Mouse (Mus musculus): Measurements from ENCODE around the gene Hcfc1r1.
A peak's percentile ranks its signal among the peaks of the same experiment; 100 is the strongest.

Hcfc1r1 gene

DNA sequence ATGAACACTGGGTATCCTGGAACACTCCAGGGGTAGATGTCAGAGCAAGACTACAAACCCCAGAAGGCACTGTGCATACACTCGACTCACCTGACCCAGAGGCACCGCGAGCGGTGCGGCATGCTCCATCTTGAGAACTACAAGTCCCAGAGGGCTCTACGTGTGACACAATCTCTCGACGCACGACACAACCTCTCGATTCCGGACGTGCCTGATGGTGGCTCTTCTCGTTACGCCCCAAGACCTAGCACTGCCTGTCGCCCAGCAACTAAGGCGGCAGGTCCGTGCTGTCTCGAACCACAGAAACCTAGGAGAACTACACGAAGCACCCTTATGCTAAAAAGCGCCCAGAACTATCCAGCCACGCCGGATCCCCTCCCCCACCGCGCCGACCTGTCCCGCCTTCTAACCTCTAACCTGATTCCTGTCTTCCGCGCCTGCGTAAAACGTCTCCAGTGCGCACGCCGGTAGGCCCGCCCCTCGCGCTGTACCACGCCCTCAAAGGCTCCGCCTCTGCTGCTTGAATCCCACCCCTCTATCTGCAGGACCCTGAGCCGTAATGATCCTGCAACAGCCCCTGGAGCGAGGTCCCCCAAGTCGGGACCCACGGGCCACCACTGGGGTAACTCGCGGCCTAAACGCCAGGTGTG, at the start of gene Hcfc1r1, which contains the start of gene Thoc6:
Hcfc1r1 (plus strand) TSS at position 173 of the 650 bp plus-strand sequence.
Thoc6 (minus strand) TSS at position 459 of the 650 bp plus-strand sequence.
- DNase-seq (ENCODE audit: low read depth, low spot score) = peak; percentile 99

DNA sequence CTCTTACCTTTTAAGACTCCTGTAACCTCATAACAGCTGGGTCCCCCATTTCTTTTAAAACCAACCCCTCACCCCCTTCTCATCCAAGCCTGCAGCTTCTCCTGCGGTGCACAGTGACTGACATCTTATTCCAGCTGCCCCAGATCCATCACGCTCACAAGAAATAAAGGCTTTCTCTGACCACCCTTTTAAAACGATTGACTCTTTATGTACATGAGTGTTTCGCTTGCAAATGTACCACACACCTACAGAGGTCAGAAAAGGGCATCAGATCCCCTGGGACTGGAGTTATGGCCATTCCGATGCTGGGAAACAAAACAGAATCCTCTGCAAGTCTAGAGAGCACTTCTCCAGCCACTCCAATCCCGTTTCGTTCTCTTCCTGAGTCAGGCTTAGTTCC, 45.6 kb upstream of the Hcfc1r1 start:
- DNase-seq (ENCODE audit: low read depth, low spot score) = no peak

DNA sequence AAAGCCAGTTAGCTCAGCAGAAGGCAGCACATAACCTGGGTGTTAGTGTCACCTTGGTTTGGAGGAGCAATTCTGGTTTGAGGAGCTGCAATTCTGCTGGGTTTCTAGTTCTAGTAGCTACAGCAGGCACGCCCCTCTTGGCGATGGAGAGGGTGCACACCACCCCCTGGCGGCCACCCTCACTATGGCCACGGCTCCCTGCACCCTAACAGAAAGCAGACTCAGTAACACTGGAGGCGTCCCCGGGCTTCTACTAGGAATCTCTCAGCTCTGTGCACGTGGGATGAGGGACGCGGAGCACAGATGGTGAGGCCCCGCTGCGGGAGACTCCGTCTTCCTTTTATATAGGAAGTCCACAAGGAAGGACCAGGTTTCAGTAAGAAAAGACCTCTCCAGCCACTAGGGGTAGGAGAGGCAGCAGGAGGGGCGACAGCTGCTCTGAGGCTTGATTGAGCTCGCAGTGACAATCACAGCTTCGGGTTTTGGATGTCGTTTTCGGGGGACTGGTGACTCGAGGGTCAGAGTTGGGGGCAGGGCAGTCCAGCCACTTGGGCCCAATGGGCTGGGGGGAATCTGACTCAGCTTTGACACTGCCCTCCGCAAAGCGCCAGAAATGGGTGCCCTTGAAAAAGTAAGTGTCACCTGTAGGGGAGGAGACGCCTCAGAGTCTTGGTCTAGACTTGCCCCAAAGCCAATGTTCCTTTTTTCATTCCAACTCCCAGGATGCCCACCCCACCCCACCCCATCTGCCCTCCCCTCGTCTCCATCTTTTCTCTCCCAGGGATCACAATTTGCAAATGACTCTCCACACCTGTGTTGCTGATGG, 43.0 kb upstream of the Hcfc1r1 start:
- peak; percentile 70 for DNase-seq (ENCODE audit: low read depth, low spot score)

DNA sequence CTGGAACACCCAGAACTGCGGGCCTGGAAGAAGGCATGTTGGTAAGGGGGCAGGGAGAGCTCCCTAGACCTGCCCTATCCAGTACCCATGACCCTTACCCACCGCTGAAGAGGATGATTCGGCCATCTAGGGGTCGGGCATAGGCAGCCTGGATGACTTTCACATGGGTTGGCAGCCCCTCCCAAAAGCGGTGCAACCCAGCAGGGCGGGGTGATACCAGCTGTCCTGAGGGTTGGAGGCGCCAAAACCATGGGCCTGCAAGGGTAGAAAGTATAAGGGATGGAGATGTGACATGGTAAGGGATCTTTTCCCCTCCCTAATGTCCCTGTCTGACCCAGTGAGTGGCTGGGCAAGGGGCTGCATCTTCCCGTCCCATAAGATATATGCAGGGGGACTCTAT, 42.2 kb upstream of the Hcfc1r1 start:
- DNase-seq (ENCODE audit: low read depth, low spot score) = no peak

DNA sequence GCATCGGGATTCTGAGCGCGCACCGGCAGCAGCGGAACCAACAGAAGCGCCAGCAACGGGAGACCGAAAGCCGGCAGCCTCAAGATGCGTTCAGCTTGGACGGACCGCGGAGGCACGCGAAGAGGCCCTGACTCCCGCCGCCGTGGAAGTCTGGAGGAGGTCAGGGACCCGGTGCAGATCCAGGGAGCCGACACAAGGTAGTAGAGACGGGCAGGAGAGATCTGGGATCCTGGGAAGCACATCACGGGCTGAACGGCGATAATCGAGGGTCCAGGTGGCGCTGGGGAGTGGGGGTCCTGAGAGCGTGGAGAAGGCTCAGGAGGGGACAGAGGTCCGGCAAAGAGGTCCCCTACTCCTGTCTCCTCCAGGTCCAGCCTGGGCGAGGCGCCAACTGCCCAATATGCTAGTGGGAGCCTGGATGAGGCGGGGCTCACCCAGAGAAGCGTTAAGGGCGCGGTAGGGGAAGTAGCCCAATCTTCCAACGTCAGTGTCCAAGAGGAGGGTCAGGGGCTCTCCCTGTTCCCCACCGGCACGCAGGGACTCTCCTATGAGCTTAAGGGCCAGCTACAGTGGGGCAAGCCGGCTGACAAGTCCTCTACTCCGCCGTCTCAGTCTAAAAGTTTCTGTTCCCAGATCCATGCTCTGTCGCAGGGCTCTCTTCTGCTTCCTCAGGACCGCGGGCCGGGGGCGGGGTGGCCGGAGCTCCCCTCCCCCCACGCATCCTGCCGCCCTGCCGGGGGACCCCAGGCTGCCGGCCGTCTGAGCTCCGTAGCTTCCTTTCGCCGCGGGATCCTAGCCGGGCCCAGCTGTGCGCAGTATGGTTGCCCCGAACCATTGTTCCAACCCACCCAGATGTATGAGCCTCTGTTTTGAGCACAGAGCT, 28.5 kb upstream of the Hcfc1r1 start, which contains the start of gene Mmp25:
Mmp25 (minus strand) TSS at position 665 of the 883 bp plus-strand sequence.
- DNase-seq (ENCODE audit: low read depth, low spot score) = no peak

DNA sequence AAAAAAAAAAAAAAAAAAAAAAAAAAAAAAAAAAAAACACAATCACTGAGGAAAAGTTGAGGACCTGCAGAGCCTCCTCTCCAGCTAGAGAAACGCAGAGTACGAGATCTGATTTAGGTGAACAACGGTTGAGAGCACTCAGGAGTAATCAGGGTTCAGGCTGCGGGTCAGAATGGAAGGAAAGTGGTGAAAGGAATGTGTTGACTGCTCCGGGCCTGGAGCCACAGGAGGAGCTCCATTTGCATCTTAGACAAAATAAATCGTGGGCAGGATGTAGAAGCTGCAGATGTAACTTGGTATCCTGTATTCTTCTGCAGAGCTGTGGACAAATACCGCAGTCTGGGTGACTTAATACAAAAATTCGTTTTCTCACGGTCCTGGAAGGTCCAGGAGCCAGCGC, 27.5 kb upstream of the Hcfc1r1 start:
- DNase-seq (ENCODE audit: low read depth, low spot score) = no peak

DNA sequence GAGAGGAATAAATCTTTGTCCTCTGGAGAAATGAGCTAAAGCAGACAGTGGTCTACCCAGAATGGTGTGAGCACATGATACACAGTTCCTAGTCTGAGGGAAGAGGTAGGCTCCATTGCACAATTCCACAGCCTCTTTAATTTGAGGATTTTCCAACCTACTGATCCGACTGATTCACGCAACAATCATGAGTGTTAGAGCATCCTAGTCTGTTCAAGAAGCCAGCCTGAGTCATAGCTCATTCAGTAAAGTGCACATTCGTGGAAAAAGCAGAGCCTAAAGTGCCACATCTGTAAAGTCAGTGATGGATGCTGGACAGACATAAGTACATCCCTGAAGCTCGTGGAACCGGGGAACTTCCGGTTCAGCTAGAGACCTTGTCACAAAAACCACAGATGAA, 22.0 kb upstream of the Hcfc1r1 start:
- no peak for DNase-seq (ENCODE audit: low read depth, low spot score)

DNA sequence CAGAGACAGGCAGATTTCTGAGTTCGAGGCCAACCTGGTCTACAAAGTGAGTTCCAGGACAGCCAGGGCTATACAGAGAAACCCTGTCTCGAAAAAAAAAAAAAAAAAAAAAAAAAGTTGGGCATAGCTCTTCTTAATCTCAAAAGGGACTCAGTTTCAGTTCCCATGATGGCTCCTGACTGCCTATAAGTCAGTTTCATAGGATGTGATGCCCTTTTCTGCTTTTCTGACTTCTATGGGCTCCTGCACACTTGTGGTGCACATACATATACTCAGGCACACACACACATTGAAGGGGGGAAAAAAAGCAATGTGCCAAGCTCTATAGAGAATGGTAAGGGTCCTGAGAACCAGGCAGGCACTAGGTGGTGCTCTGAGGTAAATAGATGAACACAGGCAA, 20.1 kb upstream of the Hcfc1r1 start:
- DNase-seq (ENCODE audit: low read depth, low spot score) = no peak

DNA sequence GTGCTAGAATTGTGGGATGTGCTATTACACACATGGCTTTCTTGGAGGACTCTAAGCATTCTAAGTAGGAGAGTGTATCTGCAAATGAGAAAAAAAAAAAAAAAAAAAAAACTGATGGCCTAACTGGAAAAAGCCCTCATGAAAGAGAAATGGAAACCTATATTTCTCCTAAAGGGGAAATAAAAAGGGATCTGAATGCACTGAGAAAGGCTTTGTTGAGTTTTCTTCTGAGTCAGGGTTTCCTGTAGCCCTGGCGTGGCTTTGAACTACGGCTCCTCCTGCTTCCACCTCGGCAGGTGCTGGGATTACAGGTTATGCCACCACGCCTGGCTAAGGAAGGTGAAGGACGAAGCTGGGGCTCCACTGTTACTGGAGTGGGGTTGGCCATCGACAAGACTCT, 19.4 kb upstream of the Hcfc1r1 start:
- DNase-seq (ENCODE audit: low read depth, low spot score) = no peak

DNA sequence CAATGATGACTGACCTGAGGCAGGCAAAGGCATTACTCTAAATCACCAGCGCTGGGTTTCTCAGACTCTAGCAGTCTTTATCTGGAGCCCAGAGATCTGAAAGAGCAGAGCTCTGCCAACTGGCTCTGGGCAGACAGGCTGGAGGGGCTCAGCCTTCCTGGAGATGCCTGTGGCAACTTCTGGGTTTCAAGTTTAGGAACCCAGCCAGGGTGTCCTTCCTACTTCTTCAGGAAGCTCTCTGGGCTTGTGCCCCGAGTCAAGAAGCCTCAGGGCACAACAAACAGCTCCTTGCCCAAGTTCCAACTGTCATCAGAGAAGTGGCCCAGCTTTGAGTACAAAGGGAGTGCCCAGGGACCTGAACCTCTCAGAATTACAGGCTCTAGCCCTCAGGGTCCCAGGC, 19.0 kb upstream of the Hcfc1r1 start:
- no peak for DNase-seq (ENCODE audit: low read depth, low spot score)

DNA sequence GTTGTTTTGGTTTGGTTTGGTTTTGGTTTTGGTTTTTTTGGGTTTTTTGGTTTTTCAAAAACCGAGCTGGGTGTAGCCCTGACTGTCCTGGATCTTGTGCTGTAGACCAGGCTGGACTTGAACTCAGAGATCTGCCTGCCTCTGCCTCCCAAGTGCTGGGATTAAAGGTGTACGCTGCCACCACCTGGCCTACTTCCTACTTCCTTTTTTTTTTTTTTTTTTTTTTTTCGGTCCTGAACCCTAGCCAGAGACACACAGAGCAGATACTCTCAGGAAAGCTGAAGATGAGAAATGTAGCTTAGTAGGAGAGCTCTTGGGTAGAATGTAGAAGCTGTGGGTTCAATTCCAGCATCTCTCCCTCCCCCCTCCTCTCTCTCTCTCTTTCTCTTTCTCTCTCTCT, 14.9 kb upstream of the Hcfc1r1 start:
- no peak for DNase-seq (ENCODE audit: low read depth, low spot score)

DNA sequence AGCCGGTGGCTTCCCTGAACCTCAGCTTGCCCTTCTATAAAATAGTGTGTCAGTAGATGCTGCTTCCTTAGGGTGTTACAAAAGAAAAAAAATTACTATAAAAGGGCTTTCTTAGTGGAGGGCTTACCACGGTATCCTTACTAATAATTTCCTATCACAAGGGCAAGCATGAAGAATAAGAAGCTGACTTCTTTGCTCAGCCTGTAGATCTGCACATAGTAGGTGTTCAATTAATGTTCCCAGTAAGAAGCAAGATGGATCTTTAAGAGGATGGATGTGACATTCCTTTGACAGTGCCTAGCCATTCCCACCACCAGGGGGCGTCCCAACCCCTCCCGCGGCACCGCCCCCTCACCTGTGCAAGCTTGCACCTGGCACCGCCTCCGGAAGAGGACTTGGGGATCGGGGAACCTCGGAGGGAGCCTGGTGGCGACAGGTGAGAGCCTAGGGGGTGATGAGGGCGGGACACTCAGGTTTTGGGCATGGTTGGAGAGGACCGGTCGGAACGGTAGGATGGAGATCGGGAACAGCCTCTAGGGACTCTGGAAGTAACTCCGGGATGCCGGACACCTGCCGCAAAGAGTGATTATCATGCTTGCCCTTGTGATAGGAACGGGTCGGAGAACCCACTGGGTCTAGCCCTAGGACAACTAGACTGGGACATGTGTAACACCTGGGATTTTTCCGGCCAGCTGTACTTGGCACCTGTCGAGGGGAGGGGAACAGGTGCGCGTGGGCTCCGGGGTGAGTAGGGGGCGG, 13.1 kb upstream of the Hcfc1r1 start, which contains the start of gene Bicdl2:
Bicdl2 (plus strand) TSS at position 390 of the 759 bp plus-strand sequence.
- no peak for DNase-seq (ENCODE audit: low read depth, low spot score)

DNA sequence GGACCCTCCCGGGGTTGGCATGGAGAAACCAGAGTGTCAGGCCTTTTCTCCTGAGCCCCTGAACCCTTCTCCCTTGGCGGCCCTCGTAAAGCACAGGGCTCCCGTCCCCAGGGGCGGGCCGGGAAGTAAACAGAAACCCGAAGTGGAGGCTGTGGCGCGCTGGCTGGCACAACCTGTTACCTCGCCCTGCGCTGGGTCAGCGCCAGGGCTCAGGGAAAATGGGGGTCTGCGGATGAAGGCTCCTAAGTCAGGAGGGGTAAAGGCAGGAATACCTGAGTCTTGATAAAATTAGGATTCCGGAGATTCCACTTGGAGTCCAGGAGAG, 12.6 kb upstream of the Hcfc1r1 start:
- no peak for DNase-seq (ENCODE audit: low read depth, low spot score)

DNA sequence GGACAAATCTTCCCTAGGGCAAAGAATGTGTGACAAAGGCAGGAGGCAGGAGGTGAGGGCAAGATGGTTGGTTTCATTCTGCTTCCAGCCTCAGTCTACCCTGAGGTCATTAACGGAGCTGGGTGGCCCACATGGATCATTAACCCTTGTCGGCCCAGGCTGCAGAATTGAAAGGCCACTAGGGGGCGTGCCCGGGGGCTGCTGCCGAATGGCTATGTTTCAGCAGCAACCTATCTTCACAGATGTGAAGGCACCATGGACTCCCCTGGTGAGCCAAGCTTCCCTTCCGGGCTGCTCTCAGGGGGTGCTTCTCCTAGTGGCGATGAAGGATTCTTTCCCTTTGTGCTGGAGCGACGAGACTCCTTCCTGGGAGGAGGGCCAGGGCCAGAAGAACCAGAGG, 11.9 kb upstream of the Hcfc1r1 start:
- no peak for DNase-seq (ENCODE audit: low read depth, low spot score)

DNA sequence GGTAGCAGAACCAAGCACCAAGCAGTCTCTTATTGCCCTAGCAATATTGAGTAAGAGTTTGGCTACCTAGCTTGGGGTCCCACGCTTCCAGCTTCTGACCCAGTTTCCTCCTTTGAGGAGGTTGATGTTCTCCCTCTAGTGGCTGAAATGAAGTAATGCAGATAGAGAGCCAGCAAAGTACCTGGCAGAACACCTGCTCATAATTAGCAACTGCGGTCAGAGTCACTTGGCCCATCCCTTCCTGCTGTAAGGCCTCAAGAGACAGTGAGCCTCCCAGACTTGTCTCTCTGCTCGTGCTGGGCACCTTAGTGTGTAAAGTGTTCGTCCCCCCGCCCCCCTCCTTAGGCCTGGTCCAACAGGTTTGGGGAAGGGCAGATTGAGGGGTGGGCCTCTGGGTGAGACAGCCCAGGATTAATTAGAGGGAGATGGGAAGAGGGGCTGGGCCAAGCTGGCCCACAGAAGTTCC, 8.8 kb upstream of the Hcfc1r1 start:
- DNase-seq (ENCODE audit: low read depth, low spot score) = no peak

DNA sequence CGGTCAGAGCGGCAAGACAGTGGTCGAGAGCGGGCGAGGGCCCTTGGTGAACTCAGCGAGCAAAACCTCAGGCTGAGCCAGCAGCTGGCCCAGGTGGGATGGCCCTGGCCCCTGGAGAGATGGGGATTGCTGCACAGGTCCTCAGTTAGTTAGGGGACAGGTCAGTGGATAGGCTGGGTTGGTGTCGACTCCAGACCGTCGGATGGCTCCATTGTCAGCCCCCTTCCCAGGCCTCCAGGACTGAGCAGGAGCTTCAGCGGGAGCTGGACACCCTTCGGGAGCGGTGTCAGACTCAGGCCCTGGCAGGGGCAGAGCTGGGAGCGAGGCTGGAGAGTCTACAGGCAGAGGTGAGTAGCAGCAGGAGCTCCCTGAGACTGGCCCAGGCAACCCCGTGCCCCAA, 7.9 kb upstream of the Hcfc1r1 start:
- no peak for DNase-seq (ENCODE audit: low read depth, low spot score)

DNA sequence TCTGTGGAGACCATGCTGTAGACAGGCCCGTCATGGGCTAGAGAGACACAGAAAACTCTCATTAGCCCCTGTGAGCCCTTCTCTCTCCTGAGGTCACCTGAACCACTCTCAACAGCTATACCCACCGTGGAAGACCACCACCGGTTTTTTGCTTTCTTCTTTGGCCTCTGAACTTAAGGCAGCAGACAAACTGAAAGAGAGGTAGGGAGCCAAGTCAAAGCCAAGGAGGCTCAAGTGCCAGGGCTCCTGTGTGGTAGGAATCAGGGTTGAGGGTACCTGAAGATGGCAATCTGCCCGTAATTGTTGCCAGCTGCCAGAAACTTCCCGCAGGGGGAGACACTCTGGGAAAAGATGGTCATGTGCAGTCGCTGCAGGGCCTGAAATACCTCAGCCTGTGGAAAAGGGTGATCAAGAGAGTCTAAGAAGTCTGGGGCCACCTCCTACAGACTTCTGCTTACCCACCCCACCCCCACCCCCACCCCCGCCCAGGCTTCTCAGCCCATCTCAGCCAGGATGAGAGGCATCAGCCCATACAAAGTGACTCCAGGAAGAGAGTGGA, 2.8 kb upstream of the Hcfc1r1 start:
- DNase-seq (ENCODE audit: low read depth, low spot score) = no peak

DNA sequence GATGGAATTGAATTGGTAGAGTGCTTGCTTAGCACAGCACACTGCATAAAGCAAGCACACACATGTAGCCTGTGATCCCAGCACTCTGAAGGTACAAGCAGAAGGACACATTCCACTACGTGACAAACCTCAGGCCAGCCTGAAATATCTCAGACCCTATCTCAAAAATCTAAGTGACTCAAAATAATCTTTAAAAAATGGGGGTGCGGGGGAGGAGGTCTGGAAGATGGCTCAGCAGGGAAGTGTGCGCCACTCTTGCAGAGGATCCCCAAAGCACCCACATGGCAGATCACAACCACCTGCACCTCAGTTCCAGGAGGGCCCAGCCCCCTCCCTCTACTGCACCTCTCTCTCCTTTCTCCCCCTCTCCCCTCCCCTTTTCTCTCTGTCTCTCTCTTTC, 1.9 kb upstream of the Hcfc1r1 start:
- DNase-seq (ENCODE audit: low read depth, low spot score) = no peak

DNA sequence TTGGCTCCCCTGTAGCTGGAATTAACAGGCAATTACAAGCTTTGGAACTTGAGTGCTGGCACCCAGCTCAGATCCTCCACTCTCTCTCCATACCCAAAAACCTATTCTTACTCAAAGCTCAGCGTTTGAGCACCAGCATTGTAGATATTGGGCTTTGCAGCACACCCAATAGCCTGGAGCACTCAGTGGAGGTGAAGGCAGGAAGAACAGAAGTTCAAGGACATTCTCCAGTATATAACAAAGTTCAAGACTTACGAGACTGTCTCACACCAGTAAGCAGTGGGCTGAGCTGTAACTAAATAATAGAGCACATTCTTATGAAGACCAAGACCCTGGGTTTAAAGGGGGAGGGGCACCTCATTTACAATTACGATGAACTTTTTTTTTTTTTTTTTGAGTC, 635 bp upstream of the Hcfc1r1 start:
- DNase-seq (ENCODE audit: low read depth, low spot score) = no peak

DNA sequence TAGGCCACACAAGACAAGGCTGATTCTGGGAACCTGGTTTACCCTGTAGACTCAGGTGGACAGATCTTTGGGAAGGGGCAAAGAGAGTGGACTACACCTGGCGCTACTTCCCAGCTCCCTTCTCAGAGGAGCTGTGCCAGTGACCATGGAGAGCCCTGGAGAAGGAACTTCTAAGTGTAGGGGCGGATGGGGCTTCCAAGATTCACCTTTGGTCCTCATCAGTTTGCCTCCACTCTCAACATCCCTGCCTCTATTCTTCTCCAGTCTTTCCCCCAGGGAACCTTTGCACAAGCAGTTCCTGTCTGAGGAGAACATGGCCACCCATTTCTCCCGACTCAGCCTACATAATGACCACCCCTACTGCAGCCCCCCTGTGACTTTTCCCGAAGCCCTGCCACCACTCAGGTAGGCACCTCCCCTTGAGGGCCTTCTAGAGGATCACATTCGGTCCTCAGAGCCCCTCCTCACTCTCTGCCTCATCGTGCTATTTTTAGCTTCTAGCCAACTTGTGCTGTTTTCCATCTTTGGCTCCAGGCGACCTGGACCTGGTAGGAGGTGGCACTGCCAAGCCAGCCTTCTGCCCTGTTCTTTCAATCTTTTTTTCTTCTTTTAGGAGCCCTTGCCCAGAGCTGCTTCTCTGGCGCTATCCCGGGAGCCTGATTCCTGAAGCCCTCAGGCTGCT, 1.0 kb downstream of the Hcfc1r1 start:
- no peak for DNase-seq (ENCODE audit: low read depth, low spot score)

All from telencephalon, adult 2 months (tissue).